Mouse (Mus musculus): ENCODE results near the gene Stra8. TPM values are rescaled to one million over a fixed set of nuclear protein-coding genes. Genes with fewer than 3 reads are reported as not detected.

Stra8 gene
- polyA plus RNA-seq, 1 experiment from 2014 or later = not detected

DNA sequence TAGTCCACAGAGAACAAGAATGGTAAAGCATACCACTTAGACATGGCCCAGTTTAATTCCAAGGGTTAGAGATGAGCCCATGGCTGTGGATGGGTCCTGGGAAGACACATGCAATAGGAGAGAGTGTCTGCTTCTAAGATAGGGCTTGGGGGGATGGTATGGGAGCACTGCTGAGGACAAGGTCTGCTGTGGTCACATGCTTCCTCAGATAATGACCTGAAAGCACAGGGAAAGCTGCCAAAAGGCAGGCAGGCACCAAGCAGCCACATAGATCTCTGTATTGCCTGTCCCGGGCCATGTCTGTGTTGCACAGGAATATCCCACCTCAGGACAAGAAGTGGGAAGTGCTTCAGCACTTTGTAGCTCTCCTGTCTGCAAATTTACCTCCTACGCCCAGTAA lies 20.8 kb upstream of the Stra8 start:
- H3K4me2 ChIP-seq (ENCODE audit: low read length) = no peak overlapping the region
- H3K9ac ChIP-seq (ENCODE audit: low read depth, low read length) = no peak overlapping the region
- ATAC-seq = no peak
- no peaks in the 10 kb centered on the region for H3K27me3 ChIP-seq (replicated peaks; ENCODE audit: control insufficient read depth, insufficient read depth, low read length)
- H3K36me3 ChIP-seq (ENCODE audit: control insufficient read depth, insufficient read depth, low read length) = peaks cover 28% of the 10 kb centered on the region
- H3K9me3 ChIP-seq (ENCODE audit: control insufficient read depth, low read length) = no peaks in the 10 kb centered on the region
- H3K27ac ChIP-seq (ENCODE audit: low read depth, low read length) = no peak overlapping the region
- peaks cover 3% of the 10 kb centered on the region; the same call in 1 of the 2 replicates for H3K4me1 ChIP-seq (ENCODE audit: control insufficient read depth, insufficient read depth, low read depth, low read length)
- H3K4me3 ChIP-seq (ENCODE audit: low read length) = no peak overlapping the region
- 92% methylated on average over 2 of the region's 2 CpGs for WGBS

DNA sequence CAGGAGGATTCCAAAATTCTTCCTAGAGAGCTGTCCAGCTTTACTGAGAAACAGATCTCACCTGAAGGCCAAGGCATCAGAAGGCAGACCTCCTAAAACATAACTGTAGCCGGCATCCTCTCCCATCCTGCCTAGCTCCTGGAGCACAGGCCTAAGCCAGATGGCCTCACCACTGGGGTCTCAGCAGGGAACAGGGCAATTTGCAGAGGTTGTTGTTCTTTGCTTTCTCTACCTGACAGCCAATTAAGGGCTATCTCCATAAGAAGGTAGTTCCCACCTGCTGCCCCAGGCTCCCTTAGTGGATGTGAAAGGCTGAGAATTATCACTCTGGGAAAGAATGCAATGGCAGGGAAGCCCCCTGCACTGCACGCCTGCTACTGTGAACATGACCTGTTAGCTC lies 19.0 kb upstream of the Stra8 start:
- no peak for ATAC-seq
- WGBS = 69% methylated on average over 2 of the region's 2 CpGs
- Histone ChIP-seq H3K27ac (ENCODE audit: low read depth, low read length) (no peak overlapping the region), H3K4me3 (ENCODE audit: low read length) (no peak overlapping the region), H3K9ac (ENCODE audit: low read depth, low read length) (no peak overlapping the region), H3K27me3 (replicated peaks; ENCODE audit: control insufficient read depth, insufficient read depth, low read length) (no peaks in the 10 kb centered on the region), H3K4me2 (ENCODE audit: low read length) (no peak overlapping the region), H3K36me3 (ENCODE audit: control insufficient read depth, insufficient read depth, low read length) (peaks cover 16% of the 10 kb centered on the region), H3K9me3 (ENCODE audit: control insufficient read depth, low read length) (no peaks in the 10 kb centered on the region), H3K4me1 (ENCODE audit: control insufficient read depth, insufficient read depth, low read depth, low read length) (peaks cover 3% of the 10 kb centered on the region; the same call in 1 of the 2 replicates)

DNA sequence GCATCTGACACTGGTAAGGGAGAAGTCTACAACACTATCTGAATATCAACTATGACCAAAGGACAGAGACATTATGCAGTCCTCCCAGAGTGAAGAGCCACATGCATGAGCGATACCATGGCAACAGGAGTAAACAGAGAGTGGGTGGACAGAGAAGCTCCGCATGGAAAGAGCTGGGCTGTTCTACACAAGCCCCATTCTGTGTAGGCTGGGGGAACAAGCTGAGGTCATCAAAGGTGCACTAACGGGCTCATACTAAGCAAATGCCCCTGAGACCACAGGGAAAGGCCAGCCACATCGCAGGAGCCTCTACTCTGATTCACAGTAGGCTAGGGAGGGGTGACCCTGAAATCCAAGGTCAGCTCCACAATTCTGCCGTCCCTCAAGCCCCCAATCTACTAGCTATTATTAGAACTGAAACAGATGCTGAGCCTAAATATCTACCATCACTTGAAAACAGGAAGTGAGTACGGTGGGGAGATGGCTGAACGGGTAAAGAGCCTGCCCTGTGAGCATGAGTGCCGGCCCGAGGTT lies 18.0 kb upstream of the Stra8 start:
- peaks cover 17% of the 10 kb centered on the region; the same call in 1 of the 2 replicates for H3K36me3 ChIP-seq (ENCODE audit: control insufficient read depth, insufficient read depth, low read length)
- no peaks in the 10 kb centered on the region for H3K9me3 ChIP-seq (ENCODE audit: control insufficient read depth, low read length)
- WGBS = 64% methylated on average over 9 of the region's 9 CpGs
- H3K9ac ChIP-seq (ENCODE audit: low read depth, low read length) = no peak overlapping the region
- no peak for ATAC-seq
- H3K27ac ChIP-seq (ENCODE audit: low read depth, low read length) = no peak overlapping the region
- no peak overlapping the region for H3K4me3 ChIP-seq (ENCODE audit: low read length)
- no peaks in the 10 kb centered on the region for H3K27me3 ChIP-seq (replicated peaks; ENCODE audit: control insufficient read depth, insufficient read depth, low read length)
- peaks cover 3% of the 10 kb centered on the region; the same call in 1 of the 2 replicates for H3K4me1 ChIP-seq (ENCODE audit: control insufficient read depth, insufficient read depth, low read depth, low read length)
- no peak overlapping the region for H3K4me2 ChIP-seq (ENCODE audit: low read length)

- Histone ChIP-seq H3K36me3 (ENCODE audit: control insufficient read depth, insufficient read depth, low read length) (peaks cover 19% of the 10 kb centered on the region; the same call in 1 of the 2 replicates), H3K4me2 (ENCODE audit: low read length) (no peak overlapping the region), H3K4me3 (ENCODE audit: low read length) (no peak overlapping the region), H3K4me1 (ENCODE audit: control insufficient read depth, insufficient read depth, low read depth, low read length) (peaks cover 3% of the 10 kb centered on the region; the same call in 1 of the 2 replicates), H3K9me3 (ENCODE audit: control insufficient read depth, low read length) (no peaks in the 10 kb centered on the region), H3K9ac (ENCODE audit: low read depth, low read length) (no peak overlapping the region), H3K27me3 (replicated peaks; ENCODE audit: control insufficient read depth, insufficient read depth, low read length) (no peaks in the 10 kb centered on the region), H3K27ac (ENCODE audit: low read depth, low read length) (no peak overlapping the region)
- no peak for ATAC-seq
- 85% methylated on average over 7 of the region's 7 CpGs for WGBS
These were observed 17.4 kb upstream of the Stra8 start for GRCm38 (mm10) chr6:34902578-34902977.

DNA sequence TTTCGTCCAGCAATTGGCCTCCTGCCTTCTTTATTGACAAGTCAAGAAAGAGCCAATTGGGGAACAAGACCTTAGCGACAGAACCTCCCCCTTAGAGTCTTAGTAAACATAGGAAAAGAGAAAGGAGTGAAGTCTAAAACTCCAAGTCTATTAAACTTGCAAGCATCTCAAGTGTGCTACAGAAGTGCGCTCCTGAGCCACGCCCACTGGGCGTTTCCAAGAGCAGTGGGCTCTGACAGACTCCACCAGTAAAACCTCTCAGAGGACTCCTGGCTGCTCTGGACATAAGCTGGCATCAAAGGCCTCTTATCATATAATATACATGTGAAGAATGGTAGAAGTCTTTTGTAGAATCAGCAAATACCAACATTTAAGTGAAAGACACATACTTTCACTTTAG lies 16.5 kb upstream of the Stra8 start:
- 92% methylated on average over 5 of the region's 5 CpGs for WGBS
- Histone ChIP-seq H3K9ac (ENCODE audit: low read depth, low read length) (no peak overlapping the region), H3K4me1 (ENCODE audit: control insufficient read depth, insufficient read depth, low read depth, low read length) (peaks cover 3% of the 10 kb centered on the region; the same call in 1 of the 2 replicates), H3K27ac (ENCODE audit: low read depth, low read length) (no peak overlapping the region), H3K36me3 (ENCODE audit: control insufficient read depth, insufficient read depth, low read length) (peaks cover 17% of the 10 kb centered on the region; the same call in 1 of the 2 replicates), H3K9me3 (ENCODE audit: control insufficient read depth, low read length) (no peaks in the 10 kb centered on the region), H3K4me2 (ENCODE audit: low read length) (no peak overlapping the region), H3K4me3 (ENCODE audit: low read length) (no peak overlapping the region), H3K27me3 (replicated peaks; ENCODE audit: control insufficient read depth, insufficient read depth, low read length) (no peaks in the 10 kb centered on the region)
- no peak for ATAC-seq

DNA sequence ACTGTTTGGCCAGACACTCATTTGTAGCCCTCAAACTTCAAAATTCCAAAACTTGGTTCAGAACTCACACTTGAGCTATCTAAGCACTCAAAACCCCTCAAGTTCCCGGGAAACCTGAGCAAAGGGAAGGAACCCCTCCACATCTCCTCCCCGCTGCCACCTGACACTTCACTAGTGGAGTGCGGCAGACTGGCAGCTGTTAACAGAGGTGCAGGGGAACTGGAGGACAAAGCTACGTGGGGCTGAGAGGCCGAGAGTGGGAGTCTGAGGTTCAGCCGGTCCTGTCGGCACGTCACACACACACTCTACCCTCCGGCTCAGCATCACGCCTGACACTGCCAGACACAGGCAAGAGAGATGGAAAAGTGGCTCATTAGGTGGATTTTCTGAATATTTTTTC lies 16.1 kb upstream of the Stra8 start:
- Histone ChIP-seq H3K4me1 (ENCODE audit: control insufficient read depth, insufficient read depth, low read depth, low read length) (peaks cover 3% of the 10 kb centered on the region; the same call in 1 of the 2 replicates), H3K4me3 (ENCODE audit: low read length) (no peak overlapping the region), H3K4me2 (ENCODE audit: low read length) (no peak overlapping the region), H3K36me3 (ENCODE audit: control insufficient read depth, insufficient read depth, low read length) (peaks cover 17% of the 10 kb centered on the region; the same call in 1 of the 2 replicates), H3K27me3 (replicated peaks; ENCODE audit: control insufficient read depth, insufficient read depth, low read length) (no peaks in the 10 kb centered on the region), H3K9me3 (ENCODE audit: control insufficient read depth, low read length) (no peaks in the 10 kb centered on the region), H3K9ac (ENCODE audit: low read depth, low read length) (no peak overlapping the region), H3K27ac (ENCODE audit: low read depth, low read length) (no peak overlapping the region)
- no peak for ATAC-seq
- 90% methylated on average over 10 of the region's 10 CpGs for WGBS

GRCm38 (mm10) chr6:34904361-34904760 lies 15.6 kb upstream of the Stra8 start:
- no peak for ATAC-seq
- Histone ChIP-seq H3K27me3 (replicated peaks; ENCODE audit: control insufficient read depth, insufficient read depth, low read length) (no peaks in the 10 kb centered on the region), H3K9ac (ENCODE audit: low read depth, low read length) (no peak overlapping the region), H3K4me3 (ENCODE audit: low read length) (no peak overlapping the region), H3K4me1 (ENCODE audit: control insufficient read depth, insufficient read depth, low read depth, low read length) (peaks cover 7% of the 10 kb centered on the region), H3K4me2 (ENCODE audit: low read length) (no peak overlapping the region), H3K36me3 (ENCODE audit: control insufficient read depth, insufficient read depth, low read length) (peaks cover 17% of the 10 kb centered on the region; the same call in 1 of the 2 replicates), H3K27ac (ENCODE audit: low read depth, low read length) (no peak overlapping the region), H3K9me3 (ENCODE audit: control insufficient read depth, low read length) (no peaks in the 10 kb centered on the region)
- WGBS = 95% methylated on average over 6 of the region's 6 CpGs

DNA sequence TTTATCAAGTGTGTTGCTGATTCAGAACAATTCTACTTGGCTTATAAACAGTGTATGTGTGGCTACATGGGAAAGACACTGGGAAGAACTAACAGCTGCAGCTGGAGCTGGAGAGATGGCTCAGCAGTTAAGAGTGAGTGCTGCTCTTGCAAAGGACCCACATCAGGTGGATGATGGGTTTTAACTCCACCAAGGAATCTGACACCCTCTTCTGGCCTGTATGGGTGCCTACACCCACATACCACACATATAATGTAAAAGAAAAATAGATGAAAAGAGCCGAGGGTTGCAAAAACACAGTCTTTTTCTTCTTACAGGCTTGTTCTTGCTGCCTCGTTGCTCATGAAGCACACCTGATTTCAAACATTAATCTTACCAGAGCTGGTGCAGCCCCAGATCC lies 13.8 kb upstream of the Stra8 start:
- H3K36me3 ChIP-seq (ENCODE audit: control insufficient read depth, insufficient read depth, low read length) = peaks cover 17% of the 10 kb centered on the region; the same call in 1 of the 2 replicates
- H3K27ac ChIP-seq (ENCODE audit: low read depth, low read length) = no peak overlapping the region
- no peak overlapping the region for H3K4me3 ChIP-seq (ENCODE audit: low read length)
- no peak for ATAC-seq
- 86% methylated on average over 2 of the region's 2 CpGs for WGBS
- no peak overlapping the region for H3K4me2 ChIP-seq (ENCODE audit: low read length)
- H3K4me1 ChIP-seq (ENCODE audit: control insufficient read depth, insufficient read depth, low read depth, low read length) = peaks cover 13% of the 10 kb centered on the region
- H3K9ac ChIP-seq (ENCODE audit: low read depth, low read length) = no peak overlapping the region
- no peaks in the 10 kb centered on the region for H3K27me3 ChIP-seq (replicated peaks; ENCODE audit: control insufficient read depth, insufficient read depth, low read length)
- no peaks in the 10 kb centered on the region for H3K9me3 ChIP-seq (ENCODE audit: control insufficient read depth, low read length)

- Histone ChIP-seq H3K9ac (ENCODE audit: low read depth, low read length) (no peak overlapping the region), H3K4me2 (ENCODE audit: low read length) (no peak overlapping the region), H3K9me3 (ENCODE audit: control insufficient read depth, low read length) (no peaks in the 10 kb centered on the region), H3K4me1 (ENCODE audit: control insufficient read depth, insufficient read depth, low read depth, low read length) (peaks cover 13% of the 10 kb centered on the region), H3K36me3 (ENCODE audit: control insufficient read depth, insufficient read depth, low read length) (peaks cover 17% of the 10 kb centered on the region; the same call in 1 of the 2 replicates), H3K27ac (ENCODE audit: low read depth, low read length) (no peak overlapping the region), H3K27me3 (replicated peaks; ENCODE audit: control insufficient read depth, insufficient read depth, low read length) (no peaks in the 10 kb centered on the region), H3K4me3 (ENCODE audit: low read length) (no peak overlapping the region)
- ATAC-seq = no peak
- WGBS = 86% methylated on average over 4 of the region's 4 CpGs
These were observed 13.3 kb upstream of the Stra8 start for GRCm38 (mm10) chr6:34906661-34907060.

All from hindbrain, embryonic 16.5 days (tissue).